Mouse (Mus musculus): ENCODE results near the gene Apoc3. TPM values are rescaled to one million over a fixed set of nuclear protein-coding genes. Genes with fewer than 3 reads are reported as not detected.

Apoc3 gene
- polyA plus RNA-seq, 1 experiment from 2014 or later, result not detected

DNA sequence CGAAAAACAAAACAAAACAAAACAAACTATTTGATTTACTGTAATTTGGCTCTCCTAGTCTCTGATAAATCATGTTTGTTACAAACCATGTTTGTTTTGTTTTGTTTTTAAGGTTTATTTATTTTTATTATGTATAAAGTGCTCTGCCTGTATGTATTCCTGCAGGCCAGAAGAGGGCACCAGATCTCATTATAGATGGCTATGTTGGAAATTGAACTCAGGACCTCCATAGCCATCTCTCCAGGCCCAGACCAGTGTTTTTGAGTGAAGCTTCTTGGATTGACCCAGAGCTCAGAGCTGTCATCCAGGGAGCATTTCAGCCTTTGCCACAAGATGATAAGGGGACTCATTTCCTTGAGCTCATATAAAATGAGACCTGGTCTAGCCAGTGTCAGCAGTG lies 49.0 kb downstream of the Apoc3 start:
- Histone ChIP-seq H3K36me3 (replicated peaks) (no peaks in the 10 kb centered on the region), H3K9ac (no peak overlapping the region), H3K27me3 (replicated peaks) (no peaks in the 10 kb centered on the region), H3K4me1 (0 out of 2 replicates have a peak, but pooled peaks cover 4% of the 10 kb centered on the region), H3K27ac (no peak overlapping the region), H3K9me3 (no peaks in the 10 kb centered on the region), H3K4me2 (no peak overlapping the region), H3K4me3 (no peak overlapping the region)
- WGBS, result 92% methylated on average over 1 of the region's 1 CpGs
- no peak for ATAC-seq (replicated peaks)

- WGBS, result 56% methylated on average over 2 of the region's 2 CpGs
- no peak overlapping the region for H3K4me3 ChIP-seq
- no peak overlapping the region for H3K9ac ChIP-seq
- H3K4me2 ChIP-seq, result no peak overlapping the region
- H3K9me3 ChIP-seq, result no peaks in the 10 kb centered on the region
- H3K27me3 ChIP-seq (replicated peaks), result no peaks in the 10 kb centered on the region
- 0 out of 2 replicates have a peak, but pooled peaks cover 9% of the 10 kb centered on the region for H3K4me1 ChIP-seq
- no peak overlapping the region for H3K27ac ChIP-seq
- no peak for ATAC-seq (replicated peaks)
- H3K36me3 ChIP-seq (replicated peaks), result no peaks in the 10 kb centered on the region
These were observed 50.2 kb downstream of the Apoc3 start for GRCm38 (mm10) chr9:46185191-46185590.

DNA sequence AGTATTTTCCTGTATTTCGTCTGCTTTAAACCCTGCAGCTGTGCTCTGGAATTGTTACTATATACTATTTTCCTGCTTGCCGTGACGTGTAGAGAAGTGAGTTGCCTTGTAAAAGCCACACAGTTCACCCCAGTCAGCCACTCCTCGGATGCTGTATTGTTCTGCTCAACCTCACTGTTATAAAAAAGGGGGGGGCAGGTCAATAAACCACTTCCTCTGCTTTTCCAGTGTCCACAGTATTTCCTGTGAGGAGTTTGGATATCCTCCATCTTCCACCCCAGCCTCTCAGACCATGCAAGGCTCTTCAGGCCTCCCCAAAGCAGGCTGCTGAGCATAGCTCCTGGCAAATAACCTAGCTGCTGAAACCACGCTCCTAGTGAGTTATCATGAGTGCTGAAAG lies 50.9 kb downstream of the Apoc3 start:
- H3K27me3 ChIP-seq (replicated peaks), result no peaks in the 10 kb centered on the region
- WGBS, result 87% methylated on average over 5 of the region's 5 CpGs

More for the DNA sequence above, 50.9 kb downstream of the Apoc3 start:
- Histone ChIP-seq H3K4me1 (0 out of 2 replicates have a peak, but pooled peaks cover 9% of the 10 kb centered on the region), H3K4me2 (no peak overlapping the region), H3K4me3 (no peak overlapping the region), H3K27ac (no peak overlapping the region), H3K9ac (no peak overlapping the region), H3K36me3 (replicated peaks) (no peaks in the 10 kb centered on the region), H3K9me3 (no peaks in the 10 kb centered on the region)
- ATAC-seq (replicated peaks), result no peak

Other genes starting within 250 kb of the Apoc3 start
- gene Pafah1b2, start 222.9 kb downstream of the Apoc3 start, polyA plus RNA-seq (2015; fragmentation: Nextera tagmentation; extraction: Ambion mirVana), result 269 and 290 TPM in 2 replicates
- gene Sik3, start 222.8 kb downstream of the Apoc3 start, polyA plus RNA-seq (2015; fragmentation: Nextera tagmentation; extraction: Ambion mirVana), result 13.6 and 14.5 TPM in 2 replicates
- gene Apoa1, start 7.1 kb downstream of the Apoc3 start, polyA plus RNA-seq (2015; fragmentation: Nextera tagmentation; extraction: Ambion mirVana), result 4.2 and 8.2 TPM in 2 replicates
- 1.0 TPM in 1 of 2 replicates, not detected in the other for gene Apoa4, start 5.1 kb upstream of the Apoc3 start, polyA plus RNA-seq (2015; fragmentation: Nextera tagmentation; extraction: Ambion mirVana)
- gene Apoa5, start 33.0 kb upstream of the Apoc3 start, polyA plus RNA-seq (2015; fragmentation: Nextera tagmentation; extraction: Ambion mirVana), result not detected in 2 replicates
- 60.1 and 64.0 TPM in 2 replicates for gene Zpr1, start 37.4 kb upstream of the Apoc3 start, polyA plus RNA-seq (2015; fragmentation: Nextera tagmentation; extraction: Ambion mirVana)
- gene Bud13, start 47.4 kb upstream of the Apoc3 start, polyA plus RNA-seq (2015; fragmentation: Nextera tagmentation; extraction: Ambion mirVana), result 17.9 and 18.3 TPM in 2 replicates
- not detected in 2 replicates for gene 4931429L15Rik, start 84.3 kb upstream of the Apoc3 start, polyA plus RNA-seq (2015; fragmentation: Nextera tagmentation; extraction: Ambion mirVana)